Mouse (Mus musculus): ENCODE results near the gene Mdga1. TPM values are rescaled to one million over a fixed set of nuclear protein-coding genes. Genes with fewer than 3 reads are reported as not detected.

Gene Mdga1
- polyA plus RNA-seq, 1 experiment from 2014 or later, result 3.2 TPM

DNA sequence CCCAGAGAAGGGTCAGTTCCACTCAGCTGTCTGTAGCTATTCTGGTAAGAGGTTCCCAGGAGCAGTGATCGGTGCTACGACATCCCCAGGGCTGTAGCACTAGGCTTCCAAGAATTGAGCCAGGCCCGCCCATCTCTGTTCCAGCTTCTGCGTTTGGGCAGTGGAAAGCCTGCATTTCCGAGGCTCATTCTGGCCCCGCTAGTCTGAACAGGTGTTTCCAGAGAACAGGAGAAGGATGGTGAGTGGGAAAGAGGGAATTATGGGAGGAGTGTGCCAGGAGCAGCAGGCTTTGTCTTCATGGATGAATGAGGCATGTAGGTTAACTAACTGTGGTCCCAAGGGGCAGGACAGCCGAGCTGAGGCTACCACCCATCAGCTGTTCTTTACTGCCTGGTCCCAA, 140.8 kb downstream of the Mdga1 start:
- Histone ChIP-seq H3K36me3 (no peaks in the 10 kb centered on the region), H3K27me3 (no peaks in the 10 kb centered on the region), H3K27ac (no peak overlapping the region), H3K4me1 (no peaks in the 10 kb centered on the region), H3K9ac (no peak overlapping the region), H3K9me3 (no peaks in the 10 kb centered on the region), H3K4me2 (replicated peaks) (no peak overlapping the region), H3K4me3 (no peak overlapping the region)
- WGBS, result 68% methylated on average over 7 of the region's 7 CpGs
- ATAC-seq (ENCODE audit: low FRiP score, low read depth), result no peak

DNA sequence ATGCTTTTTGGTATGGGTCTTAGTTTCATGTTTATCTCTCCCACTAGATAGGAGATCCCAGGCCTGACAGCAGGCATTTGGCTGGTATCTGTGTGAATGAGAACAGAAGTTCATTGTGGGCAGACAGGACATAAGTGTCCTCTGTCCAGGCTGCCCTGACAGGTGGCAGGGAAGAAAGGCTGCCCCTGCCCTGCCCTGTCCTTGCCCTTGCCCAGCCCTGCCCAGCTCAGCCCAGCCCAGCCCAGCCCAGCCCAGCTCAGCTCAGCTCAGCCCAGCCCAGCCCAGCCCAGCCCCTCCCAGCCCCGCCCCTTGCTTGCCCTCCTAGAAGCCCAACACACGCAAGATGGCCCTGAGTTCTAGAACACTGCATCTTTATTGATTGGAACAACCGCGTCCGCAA, 142.3 kb downstream of the Mdga1 start:
- Histone ChIP-seq H3K9me3 (no peaks in the 10 kb centered on the region), H3K36me3 (no peaks in the 10 kb centered on the region), H3K27ac (no peak overlapping the region), H3K9ac (no peak overlapping the region), H3K27me3 (no peaks in the 10 kb centered on the region), H3K4me3 (no peak overlapping the region), H3K4me2 (replicated peaks) (no peak overlapping the region), H3K4me1 (no peaks in the 10 kb centered on the region)
- no peak for ATAC-seq (ENCODE audit: low FRiP score, low read depth)
- 70% methylated on average over 5 of the region's 5 CpGs for WGBS

- H3K9ac ChIP-seq, result no peak overlapping the region
- H3K4me2 ChIP-seq (replicated peaks), result no peak overlapping the region
- no peaks in the 10 kb centered on the region for H3K27me3 ChIP-seq
- H3K4me3 ChIP-seq, result no peak overlapping the region
- H3K9me3 ChIP-seq, result no peaks in the 10 kb centered on the region
- ATAC-seq (ENCODE audit: low FRiP score, low read depth), result no peak
- H3K36me3 ChIP-seq, result no peaks in the 10 kb centered on the region
- 78% methylated on average over 4 of the region's 4 CpGs for WGBS
- H3K27ac ChIP-seq, result no peak overlapping the region
- no peaks in the 10 kb centered on the region for H3K4me1 ChIP-seq
Measured at GRCm38 (mm10) chr17:29824512-29825120, 145.3 kb downstream of the Mdga1 start.

GRCm38 (mm10) chr17:29824208-29824509, 145.7 kb downstream of the Mdga1 start:
- Histone ChIP-seq H3K4me1 (no peaks in the 10 kb centered on the region), H3K27ac (no peak overlapping the region), H3K9me3 (no peaks in the 10 kb centered on the region), H3K4me3 (no peak overlapping the region), H3K36me3 (no peaks in the 10 kb centered on the region), H3K9ac (no peak overlapping the region), H3K4me2 (replicated peaks) (no peak overlapping the region), H3K27me3 (no peaks in the 10 kb centered on the region)
- ATAC-seq (ENCODE audit: low FRiP score, low read depth), result no peak
- WGBS, result 56% methylated on average over 5 of the region's 5 CpGs

DNA sequence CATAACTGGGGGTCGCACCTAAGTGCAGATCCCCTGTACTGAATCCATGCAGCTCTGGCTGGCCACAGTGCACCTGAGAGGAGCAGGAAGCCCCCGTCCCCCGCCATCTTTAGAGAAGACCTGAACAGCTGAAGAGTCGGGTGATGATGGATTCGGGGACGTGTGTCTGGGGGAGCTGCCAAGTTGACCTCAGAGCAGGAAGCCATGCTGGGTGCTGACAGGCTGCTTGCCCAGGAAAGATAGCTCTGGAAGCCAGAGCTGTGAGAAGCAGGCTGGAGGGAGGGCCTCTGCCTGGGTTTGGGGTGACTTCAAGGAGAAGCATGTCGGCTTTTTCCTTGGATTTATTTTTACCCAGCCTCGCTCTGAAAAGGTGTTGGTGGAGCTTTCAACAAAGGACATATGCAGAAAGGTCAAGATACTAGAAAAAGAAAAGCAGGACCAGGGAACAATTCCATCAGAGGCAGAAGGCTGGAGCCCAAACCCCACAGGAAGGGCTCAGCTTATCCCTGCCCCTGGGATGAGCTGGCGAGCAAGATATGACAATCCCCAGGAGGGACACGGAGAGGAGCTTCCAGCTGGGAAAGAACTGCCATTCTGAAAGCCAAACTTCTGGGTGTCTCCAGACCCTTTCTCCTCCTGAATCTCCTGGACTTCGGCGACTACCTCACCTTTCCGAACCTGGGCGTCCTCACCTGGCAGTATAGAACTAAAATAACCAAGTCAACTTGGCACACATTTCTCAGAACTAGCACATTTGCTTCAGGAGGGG, 146.3 kb downstream of the Mdga1 start:
- ATAC-seq (ENCODE audit: low FRiP score, low read depth), result no peak
- H3K27me3 ChIP-seq, result no peaks in the 10 kb centered on the region
- no peak overlapping the region for H3K27ac ChIP-seq
- 72% methylated on average over 14 of the region's 14 CpGs for WGBS
- H3K4me1 ChIP-seq, result peaks cover 1% of the 10 kb centered on the region; the same call in 1 of the 2 replicates
- no peaks in the 10 kb centered on the region for H3K36me3 ChIP-seq
- H3K9ac ChIP-seq, result no peak overlapping the region
- H3K4me3 ChIP-seq, result no peak overlapping the region
- H3K9me3 ChIP-seq, result no peaks in the 10 kb centered on the region
- no peak overlapping the region for H3K4me2 ChIP-seq (replicated peaks)

DNA sequence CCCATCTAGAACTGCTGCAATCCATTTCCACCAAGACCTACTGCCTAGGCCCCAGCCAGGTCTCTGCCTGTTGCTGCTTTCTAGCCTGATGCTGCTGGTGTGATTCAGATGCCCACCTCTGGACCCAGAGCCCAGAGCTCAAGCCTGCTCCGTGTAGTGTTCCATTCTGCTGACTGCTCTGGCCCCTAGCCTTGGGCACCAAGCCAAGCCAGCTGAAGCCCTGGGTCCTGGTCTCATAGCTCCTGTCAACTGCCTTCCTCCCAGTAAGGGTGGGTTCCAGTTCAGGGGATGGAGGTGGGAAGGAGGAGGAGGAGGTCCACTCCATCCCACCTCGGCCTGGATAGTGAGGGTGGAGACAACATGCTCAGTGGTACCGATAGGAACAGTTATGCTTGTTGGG, 150.3 kb downstream of the Mdga1 start:
- Histone ChIP-seq H3K9me3 (no peaks in the 10 kb centered on the region), H3K4me2 (replicated peaks) (no peak overlapping the region), H3K36me3 (no peaks in the 10 kb centered on the region), H3K9ac (no peak overlapping the region), H3K4me3 (no peak overlapping the region), H3K4me1 (peaks cover 8% of the 10 kb centered on the region), H3K27me3 (no peaks in the 10 kb centered on the region), H3K27ac (no peak overlapping the region)
- no peak for ATAC-seq (ENCODE audit: low FRiP score, low read depth)
- 80% methylated on average over 3 of the region's 3 CpGs for WGBS

DNA sequence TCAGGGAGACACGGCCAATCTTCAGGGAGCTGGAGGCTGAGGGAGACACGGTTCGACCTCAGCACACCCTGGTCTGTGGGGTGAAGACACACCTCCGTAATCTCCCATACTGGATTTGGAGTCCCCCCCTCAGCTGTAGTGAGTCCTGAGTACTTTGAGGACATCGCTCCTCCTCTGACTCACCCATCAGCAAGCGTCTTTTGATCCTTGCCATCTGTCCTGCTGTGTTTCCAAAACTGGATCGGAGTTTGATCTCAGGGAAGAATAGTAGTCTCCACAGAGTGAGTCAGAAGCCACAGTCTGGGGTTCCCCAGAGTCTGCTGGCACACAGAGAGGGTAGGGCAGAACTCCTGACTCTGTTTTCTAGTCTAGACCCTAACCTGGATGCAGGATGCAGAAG, 150.9 kb downstream of the Mdga1 start:
- H3K27me3 ChIP-seq, result no peaks in the 10 kb centered on the region
- no peaks in the 10 kb centered on the region for H3K36me3 ChIP-seq
- no peak overlapping the region for H3K9ac ChIP-seq
- H3K27ac ChIP-seq, result no peak overlapping the region
- ATAC-seq (ENCODE audit: low FRiP score, low read depth), result no peak
- H3K4me1 ChIP-seq, result peaks cover 12% of the 10 kb centered on the region
- 84% methylated on average over 7 of the region's 7 CpGs for WGBS
- no peaks in the 10 kb centered on the region for H3K9me3 ChIP-seq
- H3K4me2 ChIP-seq (replicated peaks), result no peak overlapping the region
- no peak overlapping the region for H3K4me3 ChIP-seq

DNA sequence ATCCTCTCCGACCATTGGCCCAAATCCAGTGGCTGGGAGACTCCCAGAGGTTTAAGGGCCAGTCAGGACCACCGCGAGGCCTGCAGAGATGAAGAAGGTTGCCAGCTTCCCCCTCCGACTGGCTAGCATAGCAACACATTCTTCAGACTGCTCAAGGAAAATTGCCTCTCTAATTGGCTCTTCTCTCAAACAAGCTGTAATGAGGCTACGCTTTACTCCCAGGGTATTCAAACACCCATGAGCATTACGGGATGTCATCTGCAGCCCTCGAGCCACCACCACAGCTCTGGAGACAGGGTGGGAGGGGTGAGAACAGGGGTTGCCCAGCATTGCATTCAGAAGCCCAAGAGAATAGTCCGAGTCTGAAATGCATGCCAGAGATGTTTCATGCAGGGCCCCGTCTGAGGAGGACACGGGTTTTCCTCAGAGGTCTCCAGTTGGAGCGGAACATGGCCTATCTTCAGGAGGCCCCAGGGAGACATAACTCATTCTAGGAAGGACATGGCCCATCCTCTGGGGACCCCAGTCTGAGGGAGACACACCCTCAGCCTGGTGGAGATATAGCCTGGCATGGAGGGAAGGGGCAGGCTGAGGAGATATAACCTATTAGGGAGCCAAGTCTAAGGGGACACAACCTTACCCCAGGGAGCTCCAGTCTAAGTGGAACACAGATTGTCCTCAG, 151.5 kb downstream of the Mdga1 start:
- WGBS, result 27% methylated on average over 11 of the region's 11 CpGs
- Histone ChIP-seq H3K9ac (no peak overlapping the region), H3K36me3 (no peaks in the 10 kb centered on the region), H3K27ac (no peak overlapping the region), H3K4me1 (peaks cover 15% of the 10 kb centered on the region), H3K4me3 (no peak overlapping the region), H3K4me2 (replicated peaks) (no peak overlapping the region), H3K27me3 (no peaks in the 10 kb centered on the region), H3K9me3 (no peaks in the 10 kb centered on the region)
- no peak for ATAC-seq (ENCODE audit: low FRiP score, low read depth)

- Histone ChIP-seq H3K4me3 (no peak overlapping the region), H3K9me3 (no peaks in the 10 kb centered on the region), H3K9ac (no peak overlapping the region), H3K36me3 (no peaks in the 10 kb centered on the region), H3K4me2 (replicated peaks) (no peak overlapping the region), H3K27ac (no peak overlapping the region), H3K4me1 (peaks cover 19% of the 10 kb centered on the region), H3K27me3 (no peaks in the 10 kb centered on the region)
- ATAC-seq (ENCODE audit: low FRiP score, low read depth), result no peak
- WGBS, result 34% methylated on average over 6 of the region's 6 CpGs
Measured at GRCm38 (mm10) chr17:29814758-29815157, 155.1 kb downstream of the Mdga1 start.

DNA sequence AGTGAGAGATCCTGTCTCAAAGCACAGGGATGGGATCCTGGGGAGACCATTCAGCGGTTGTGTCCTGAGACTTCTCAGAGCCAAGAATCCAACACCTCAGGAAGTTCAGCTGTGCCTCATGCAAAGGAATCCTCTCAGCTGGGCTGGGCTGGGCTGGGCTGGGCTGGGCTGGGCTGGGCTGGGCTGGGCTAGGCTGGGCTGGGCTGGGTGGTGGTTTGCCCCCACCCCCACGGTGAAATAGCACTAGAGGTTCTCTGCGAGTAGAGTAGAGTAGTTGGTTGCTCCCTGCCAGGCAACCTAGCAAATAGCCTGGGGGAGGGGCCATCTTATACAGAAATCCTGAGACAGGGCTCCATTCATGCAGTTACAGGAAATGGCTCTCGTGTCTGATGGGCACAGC, 156.6 kb downstream of the Mdga1 start:
- Histone ChIP-seq H3K9me3 (no peaks in the 10 kb centered on the region), H3K4me1 (peaks cover 15% of the 10 kb centered on the region), H3K27ac (no peak overlapping the region), H3K36me3 (no peaks in the 10 kb centered on the region), H3K27me3 (no peaks in the 10 kb centered on the region), H3K4me3 (no peak overlapping the region), H3K4me2 (replicated peaks) (no peak overlapping the region), H3K9ac (no peak overlapping the region)
- 11% methylated on average over 4 of the region's 4 CpGs for WGBS
- no peak for ATAC-seq (ENCODE audit: low FRiP score, low read depth)

- peaks cover 10% of the 10 kb centered on the region; the same call in 1 of the 2 replicates for H3K9me3 ChIP-seq
- no peak for ATAC-seq (ENCODE audit: low FRiP score, low read depth)
- no peak overlapping the region for H3K4me3 ChIP-seq
- no peaks in the 10 kb centered on the region for H3K36me3 ChIP-seq
- no peak overlapping the region for H3K27ac ChIP-seq
- H3K9ac ChIP-seq, result no peak overlapping the region
- WGBS, result 57% methylated on average over 3 of the region's 3 CpGs
- H3K4me2 ChIP-seq (replicated peaks), result no peak overlapping the region
- peaks cover 14% of the 10 kb centered on the region for H3K4me1 ChIP-seq
- H3K27me3 ChIP-seq, result no peaks in the 10 kb centered on the region
Measured at GRCm38 (mm10) chr17:29803545-29803944, 166.3 kb downstream of the Mdga1 start.

- no peak overlapping the region for H3K9ac ChIP-seq
- H3K27ac ChIP-seq, result no peak overlapping the region
- ATAC-seq (ENCODE audit: low FRiP score, low read depth), result no peak
- no peak overlapping the region for H3K4me3 ChIP-seq
- H3K4me2 ChIP-seq (replicated peaks), result no peak overlapping the region
- 23% methylated on average over 4 of the region's 4 CpGs for WGBS
- peaks cover 25% of the 10 kb centered on the region for H3K4me1 ChIP-seq
- H3K36me3 ChIP-seq, result no peaks in the 10 kb centered on the region
- H3K9me3 ChIP-seq, result peaks cover 10% of the 10 kb centered on the region; the same call in 1 of the 2 replicates
- H3K27me3 ChIP-seq, result no peaks in the 10 kb centered on the region
Measured at GRCm38 (mm10) chr17:29801358-29801757, 168.5 kb downstream of the Mdga1 start.
